Mouse (Mus musculus) ES-E14 (cell line): Measurements from ENCODE around the gene Gm11563.

Experiments
- CHD2 ChIP-seq: IDR thresholded peaks from 2 replicates; pipeline ENCODE4 v1.6.1; 2014; ENCODE audit warnings: mild to moderate bottlenecking, low read depth, low read length, inconsistent platforms
- HCFC1 ChIP-seq: IDR thresholded peaks from 2 replicates; pipeline ENCODE4 v1.6.1; 2012; ENCODE audit warnings: low read length, inconsistent platforms, borderline replicate concordance; ENCODE audit not compliant: insufficient read depth
- ZC3H11A ChIP-seq: IDR thresholded peaks from 2 replicates; pipeline ENCODE4 v1.6.1; 2012; ENCODE audit warnings: low read depth, mild to moderate bottlenecking, inconsistent platforms, low read length, borderline replicate concordance
- ZNF384 ChIP-seq: IDR thresholded peaks from 2 replicates; pipeline ENCODE4 v1.6.1; 2012; ENCODE audit warnings: low read depth, low read length, inconsistent platforms

DNA sequence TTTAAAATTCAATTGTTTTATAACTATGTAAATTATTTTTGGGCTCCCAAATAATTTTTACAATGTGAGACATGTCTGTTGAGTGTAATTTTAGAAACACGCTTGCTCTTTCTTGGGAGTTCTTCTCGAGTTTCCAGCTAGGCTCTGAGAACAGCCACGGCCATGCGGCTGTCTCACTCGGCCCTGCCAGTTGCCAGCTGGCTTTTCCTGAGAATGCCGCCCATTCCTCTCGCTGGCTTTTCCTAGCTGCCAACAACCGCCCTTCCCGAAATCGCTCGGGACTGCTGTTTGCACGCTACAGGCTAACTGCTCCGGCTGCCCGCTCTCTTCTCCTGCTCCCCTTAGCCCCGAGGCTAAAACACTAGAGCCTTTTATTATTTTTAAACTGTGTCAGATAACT is 12.3 kb downstream of the Gm11563 start:
- TF ChIP-seq ZNF384: no peak
- no peak for TF ChIP-seq ZC3H11A
- no peak for TF ChIP-seq CHD2
- no peak for TF ChIP-seq HCFC1
